Mouse (Mus musculus): ENCODE data around the gene Gm7694.

- no peak for TF ChIP-seq POLR2A (IDR thresholded peaks at IDR 0.05; ENCODE audit: low read depth, low read length)
- TF ChIP-seq CTCF (IDR thresholded peaks at IDR 0.05; ENCODE audit: extremely low read depth, insufficient read depth, insufficient read length, insufficient replicate concordance), result no peak
These were observed 16.9 kb upstream of the Gm7694 start for GRCm38 (mm10) chr1:170323001-170323400.
